Mouse (Mus musculus) hindbrain, embryonic 10.5 days (tissue): ENCODE data around the gene Lamtor2. TPM values are rescaled to one million over a fixed set of nuclear protein-coding genes. Genes with fewer than 3 reads are reported as not detected.

Source experiments
- DNase-seq: peaks from one replicate; pipeline ENCODE4 v3.0.0-alpha.2; 2017; ENCODE audit warnings: low spot score
- H3K27ac ChIP-seq: fragments of 300-500 bp; sonication (generic); 2 replicates; pipeline ENCODE4 v1.5.1; 2016; ENCODE audit warnings: mild to moderate bottlenecking, moderate library complexity
- H3K27me3 ChIP-seq: fragments of 300-500 bp; sonication (generic); 2 replicates; pipeline ENCODE4 v1.6.1; 2016; ENCODE audit warnings: mild to moderate bottlenecking; ENCODE audit not compliant: poor library complexity, insufficient read depth, severe bottlenecking
- H3K36me3 ChIP-seq: fragments of 300-500 bp; sonication (generic); 2 replicates; pipeline ENCODE4 v1.6.1; 2016; ENCODE audit warnings: mild to moderate bottlenecking, moderate library complexity
- H3K4me1 ChIP-seq: fragments of 300-500 bp; sonication (generic); replicated peaks from 2 replicates; pipeline ENCODE4 v1.6.1; 2016; ENCODE audit warnings: mild to moderate bottlenecking
- H3K4me3 ChIP-seq: fragments of 300-500 bp; sonication (generic); 2 replicates; pipeline ENCODE4 v1.5.1; 2016; ENCODE audit warnings: mild to moderate bottlenecking, moderate library complexity
- H3K9me3 ChIP-seq: fragments of 300-500 bp; sonication (generic); 2 replicates; pipeline ENCODE4 v1.6.1; 2016; ENCODE audit warnings: mild to moderate bottlenecking, moderate library complexity
- WGBS: fragments of 180-500 bp; shearing (Covaris S2); methylation state at CpG from one replicate; pipeline ENCODE4 v1.1.7; 2016; 5-methylcytosine and 5-hydroxymethylcytosine counted together
- polyA plus RNA-seq: library from polyadenylated mRNA; unstranded; fragments of >200 nt; fragmentation: Nextera tagmentation; extraction: Ambion mirVana; gene quantifications from 2 replicates; pipeline ENCODE4 v1.2.1, GENCODE M21; 2016

The Lamtor2 gene
- polyA plus RNA-seq, 1 experiment from 2014 or later = 180 TPM

DNA sequence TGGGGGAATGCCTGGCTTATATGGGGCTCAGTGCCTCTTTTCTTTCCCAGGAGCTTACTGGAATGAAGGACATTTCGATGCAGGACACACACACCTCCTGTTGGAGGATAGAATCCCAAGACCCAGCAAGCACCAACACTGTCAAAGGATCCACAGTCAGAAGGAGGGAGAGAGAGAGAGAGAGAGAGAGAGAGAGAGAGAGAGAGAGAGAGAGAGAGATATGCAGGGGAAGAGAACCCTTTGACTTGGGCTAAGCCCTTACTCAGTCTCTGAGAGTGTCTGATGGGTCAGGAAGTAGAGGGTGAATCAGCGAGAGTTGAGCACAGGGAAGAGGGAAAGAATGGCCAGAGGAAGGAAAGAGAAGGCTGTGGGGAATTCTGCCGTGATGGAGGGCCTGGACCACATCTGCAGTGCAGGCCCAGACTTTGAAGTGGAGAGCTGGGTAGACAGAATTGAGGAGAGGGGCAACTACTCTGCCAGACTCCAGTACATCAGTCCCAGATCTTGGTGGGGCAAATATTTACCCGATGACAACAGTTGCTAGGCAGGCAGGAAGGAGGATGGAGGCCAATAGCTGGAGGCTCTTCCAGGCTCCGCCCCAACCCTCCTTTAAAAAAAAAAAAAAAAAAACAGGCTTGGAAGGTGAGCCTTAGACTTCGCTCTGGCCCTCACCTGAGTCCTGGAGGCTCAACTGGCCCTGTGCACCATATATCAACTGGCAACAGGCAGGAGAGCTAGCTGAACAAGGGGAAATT, 40.6 kb downstream of the Lamtor2 start:
- Histone ChIP-seq H3K27me3 (peaks cover 3% of the 10 kb centered on the region), H3K36me3 (no peaks in the 10 kb centered on the region), H3K9me3 (no peaks in the 10 kb centered on the region), H3K4me3 (peak overlapping the region; percentile 5; the same call in 1 of the 2 replicates), H3K27ac (peak overlapping the region; percentile 71), H3K4me1 (peaks cover 44% of the 10 kb centered on the region)
- 37% methylated on average over 6 of the region's 6 CpGs for WGBS
- no peak for DNase-seq

DNA sequence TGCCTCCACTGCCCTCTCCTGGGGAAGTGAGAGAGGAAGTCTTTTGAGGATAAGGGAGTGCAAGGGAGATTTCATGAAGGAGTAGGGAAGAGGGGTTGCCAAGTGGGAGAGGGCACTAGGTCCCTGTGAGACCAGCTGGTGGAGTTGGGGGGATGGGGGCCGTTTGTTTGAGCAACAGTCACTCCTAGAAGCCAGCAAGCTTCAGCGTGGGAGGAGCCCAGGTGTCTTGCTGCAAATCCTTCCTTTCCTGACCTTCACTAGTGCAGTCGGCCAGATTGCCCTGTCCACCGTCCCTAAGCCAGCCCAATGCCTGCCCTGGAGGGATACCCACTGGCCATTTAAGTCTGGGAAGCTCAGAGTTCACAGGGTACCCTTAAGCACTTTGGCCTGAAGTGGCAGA, 41.3 kb downstream of the Lamtor2 start:
- no peak for DNase-seq
- H3K36me3 ChIP-seq = no peaks in the 10 kb centered on the region
- H3K27ac ChIP-seq = peak overlapping the region; percentile 71
- peaks cover 3% of the 10 kb centered on the region for H3K27me3 ChIP-seq
- WGBS = 63% methylated on average over 4 of the region's 4 CpGs
- no peak overlapping the region for H3K4me3 ChIP-seq
- peaks cover 51% of the 10 kb centered on the region for H3K4me1 ChIP-seq
- H3K9me3 ChIP-seq = no peaks in the 10 kb centered on the region

DNA sequence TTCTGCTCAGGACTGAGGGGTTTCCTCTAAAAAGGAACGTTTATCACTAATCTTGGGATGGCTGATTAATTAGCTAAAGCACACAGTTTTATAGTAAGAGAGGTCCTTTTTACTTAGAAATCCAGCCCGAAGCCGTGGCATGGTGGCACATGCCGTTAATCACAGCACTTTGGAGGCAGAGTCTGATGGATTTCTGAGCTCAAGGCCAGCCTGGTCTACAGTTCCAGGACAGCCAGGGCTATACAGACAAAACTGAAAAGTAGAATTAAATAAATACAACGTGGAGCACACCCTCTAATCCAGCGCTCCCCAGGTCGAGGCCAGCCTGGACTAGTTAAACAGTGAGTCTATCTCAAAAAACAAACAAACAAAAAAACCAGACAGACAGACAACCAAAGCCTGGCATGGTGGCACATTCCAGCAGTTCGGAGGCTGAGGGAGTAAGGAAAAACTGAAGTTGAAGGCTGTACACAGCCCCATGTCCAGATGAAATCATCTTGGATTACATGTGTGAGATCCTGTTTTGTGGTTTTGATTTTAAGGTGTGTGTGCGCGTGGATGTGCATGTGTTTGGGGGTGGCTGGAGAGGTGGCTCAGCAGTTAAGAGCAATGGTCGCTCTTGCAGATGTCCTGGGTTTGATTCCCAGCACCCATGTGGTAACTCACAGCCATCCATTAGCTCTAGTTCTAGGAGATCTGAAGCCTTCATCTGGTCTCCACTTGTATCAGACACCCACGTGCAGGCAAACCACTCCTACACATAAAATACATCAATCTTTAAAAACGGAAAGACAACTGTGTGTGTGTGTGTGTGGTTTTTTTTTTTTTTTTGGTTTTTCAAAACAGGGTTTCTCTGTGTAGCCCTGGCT, 42.2 kb downstream of the Lamtor2 start:
- DNase-seq = no peak
- Histone ChIP-seq H3K4me3 (peak overlapping the region; percentile 54), H3K36me3 (no peaks in the 10 kb centered on the region), H3K4me1 (peaks cover 52% of the 10 kb centered on the region), H3K9me3 (no peaks in the 10 kb centered on the region), H3K27ac (peak overlapping the region; percentile 87), H3K27me3 (peaks cover 3% of the 10 kb centered on the region)
- WGBS = 58% methylated on average over 13 of the region's 13 CpGs

DNA sequence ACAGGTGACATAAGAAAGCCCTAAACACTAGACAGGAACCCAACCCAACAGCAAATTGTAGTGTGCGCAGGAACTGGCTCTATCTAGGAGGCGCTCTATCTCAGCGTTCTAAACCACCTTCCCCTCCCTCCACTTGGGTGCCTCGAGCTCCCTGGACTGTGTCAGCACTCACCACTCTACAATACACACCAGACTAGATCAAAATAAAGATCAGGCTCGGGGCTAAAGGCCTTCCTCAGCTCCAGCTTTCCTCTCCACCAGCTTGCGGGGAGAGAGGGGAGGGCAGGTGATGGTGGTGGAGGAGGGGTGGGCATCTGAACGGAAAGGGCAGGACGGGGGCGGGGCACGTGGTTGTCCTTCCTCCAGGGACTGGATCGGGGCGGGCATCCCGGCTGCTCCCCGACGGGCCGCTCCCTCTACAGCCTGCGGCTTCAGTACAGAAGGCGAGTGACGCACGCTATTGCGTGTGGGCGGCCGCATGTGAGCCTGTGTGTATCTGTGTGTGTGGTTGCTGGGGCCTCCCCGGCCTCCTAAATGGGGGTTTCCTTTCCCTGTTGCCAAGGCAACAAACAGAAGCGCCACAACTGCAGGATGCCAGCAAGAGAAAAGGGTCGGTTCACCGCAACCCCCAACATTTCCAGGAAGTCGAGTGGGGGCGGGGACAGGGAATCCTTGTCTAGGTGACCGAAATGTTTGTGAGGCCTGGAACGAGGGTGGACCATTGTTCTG, 43.0 kb downstream of the Lamtor2 start, which contains the start of gene Lmna:
TSS of gene Lmna (minus strand) at position 265 of the 729 bp plus-strand sequence.
- Histone ChIP-seq H3K9me3 (no peaks in the 10 kb centered on the region), H3K4me1 (peaks cover 58% of the 10 kb centered on the region), H3K4me3 (peak within 1 kb of the TSS; percentile 54), H3K27ac (peak within 1 kb of the TSS; percentile 87), H3K27me3 (peaks cover 6% of the 10 kb centered on the region), H3K36me3 (no peaks in the 10 kb centered on the region)
- peak; percentile 92 for DNase-seq
- WGBS = under 1% methylated on average over 31 of the region's 31 CpGs

DNA sequence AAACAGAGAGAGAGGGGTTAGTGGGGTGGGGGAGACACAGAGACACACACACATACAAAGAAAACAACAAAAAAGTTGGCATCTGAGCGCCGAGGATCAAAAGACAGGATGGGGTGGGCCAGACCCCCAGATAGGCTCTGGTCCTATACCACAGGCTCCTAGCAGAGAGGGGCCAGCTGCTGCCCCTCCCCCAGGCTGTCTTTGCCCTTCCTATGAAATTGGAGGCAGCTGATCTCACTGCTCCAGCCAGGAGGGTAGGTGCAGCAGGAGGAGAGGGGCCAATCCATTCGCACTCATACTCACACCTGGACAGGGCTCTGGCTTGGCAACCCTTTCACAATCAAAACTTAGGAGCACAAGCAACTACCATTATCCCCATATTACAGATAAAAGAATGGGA, 43.6 kb downstream of the Lamtor2 start:
- Histone ChIP-seq H3K36me3 (no peaks in the 10 kb centered on the region), H3K4me3 (peak overlapping the region; percentile 54), H3K27me3 (peaks cover 10% of the 10 kb centered on the region), H3K4me1 (peaks cover 60% of the 10 kb centered on the region), H3K9me3 (no peaks in the 10 kb centered on the region), H3K27ac (peak overlapping the region; percentile 87)
- 77% methylated on average over 3 of the region's 3 CpGs for WGBS
- no peak for DNase-seq

DNA sequence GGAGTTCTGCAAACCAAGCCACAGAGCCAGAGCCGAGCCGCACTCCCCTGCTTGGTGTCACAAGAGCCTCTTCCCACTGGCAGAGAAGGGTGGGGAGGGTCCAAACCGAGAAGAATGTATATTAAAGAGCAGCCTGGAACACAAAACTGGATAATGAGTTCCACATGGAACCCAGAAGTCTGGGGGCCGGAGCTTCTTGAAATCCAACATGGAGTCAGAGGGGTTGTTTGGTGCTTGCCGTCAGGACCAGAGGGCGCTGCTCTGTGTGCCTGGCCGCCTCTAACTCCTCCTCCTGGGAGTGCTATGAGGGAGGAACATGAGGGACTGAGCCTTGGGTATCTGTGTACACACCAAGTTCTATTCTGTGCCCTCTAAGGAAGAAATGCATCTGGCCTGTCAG, 47.1 kb downstream of the Lamtor2 start:
- H3K4me3 ChIP-seq = no peak overlapping the region
- WGBS = 51% methylated on average over 7 of the region's 7 CpGs
- no peak for DNase-seq
- peaks cover 45% of the 10 kb centered on the region for H3K27me3 ChIP-seq
- H3K4me1 ChIP-seq = peaks cover 63% of the 10 kb centered on the region
- H3K27ac ChIP-seq = 0 out of 2 replicates have a peak overlapping the region, but pooled peaks have one; percentile 13
- no peaks in the 10 kb centered on the region for H3K36me3 ChIP-seq
- no peaks in the 10 kb centered on the region for H3K9me3 ChIP-seq

DNA sequence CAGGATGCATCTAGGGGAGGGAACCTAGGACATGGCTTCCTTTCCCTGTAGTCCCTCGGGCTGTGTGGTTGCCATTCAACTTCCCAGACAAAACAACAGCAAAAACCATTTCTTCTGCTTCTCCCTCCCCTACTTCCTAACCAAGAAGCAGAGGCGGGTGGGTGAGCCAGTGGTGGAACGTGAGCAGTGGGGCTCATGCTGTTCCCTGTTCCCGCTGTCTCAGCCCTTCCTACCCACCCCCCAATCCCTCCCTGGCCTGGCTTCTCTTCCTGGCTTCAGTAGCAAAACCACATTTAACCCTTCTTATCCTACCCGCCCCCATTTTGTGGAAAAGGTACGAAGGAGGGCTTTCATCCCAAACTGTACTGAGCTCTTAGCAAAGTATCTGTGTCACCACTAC, 47.8 kb downstream of the Lamtor2 start:
- H3K27me3 ChIP-seq = peaks cover 50% of the 10 kb centered on the region

DNA sequence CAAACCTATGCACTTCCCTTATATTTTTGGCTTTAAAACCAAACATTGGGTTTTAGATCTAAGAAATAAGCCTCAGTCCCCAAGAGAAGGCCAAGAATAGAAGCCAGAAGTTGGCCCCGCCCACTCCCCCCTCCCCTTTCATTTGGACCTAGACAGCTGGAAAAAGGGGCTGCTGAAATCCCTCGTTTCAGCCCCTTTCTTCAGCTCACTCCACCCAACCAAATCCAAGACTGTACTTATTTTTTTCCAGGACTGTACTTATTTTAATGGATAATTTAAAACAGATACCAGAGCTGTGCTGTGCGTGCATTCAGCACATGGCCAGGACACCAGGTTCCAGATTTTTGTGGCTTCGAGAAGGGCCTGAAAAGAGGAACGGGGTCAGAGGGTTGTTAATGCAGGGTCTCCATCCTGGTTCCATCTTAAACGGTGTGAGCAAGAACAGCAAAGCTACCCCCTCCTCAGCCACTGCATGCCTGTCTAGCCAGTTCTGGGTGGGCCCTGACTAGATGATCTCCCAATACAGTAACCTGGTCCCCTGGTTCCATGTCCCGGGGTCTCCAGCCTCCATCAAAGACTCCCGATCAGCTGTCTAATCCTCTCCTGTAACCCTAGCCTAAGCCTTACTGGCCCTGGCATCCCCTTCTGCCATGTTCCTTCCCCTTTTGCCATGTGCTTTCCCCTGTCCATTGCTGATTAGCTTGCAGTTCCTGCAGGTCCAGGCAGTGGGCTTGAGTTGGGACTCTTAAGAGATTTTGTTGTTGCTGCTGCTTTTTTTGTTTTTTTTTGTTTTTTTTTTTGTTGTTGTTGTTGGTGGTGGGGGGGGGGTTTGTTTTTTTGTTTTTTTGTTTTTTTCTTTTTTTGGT, 48.8 kb downstream of the Lamtor2 start:
- Histone ChIP-seq H3K27me3 (peaks cover 53% of the 10 kb centered on the region), H3K36me3 (no peaks in the 10 kb centered on the region), H3K9me3 (no peaks in the 10 kb centered on the region), H3K4me3 (0 out of 2 replicates have a peak overlapping the region, but pooled peaks have one; percentile 76), H3K27ac (no peak overlapping the region), H3K4me1 (peaks cover 54% of the 10 kb centered on the region)
- 46% methylated on average over 8 of the region's 8 CpGs for WGBS
- DNase-seq = no peak

More for the DNA sequence above, 47.8 kb downstream of the Lamtor2 start:
- Histone ChIP-seq H3K27ac (0 out of 2 replicates have a peak overlapping the region, but pooled peaks have one; percentile 13), H3K9me3 (no peaks in the 10 kb centered on the region), H3K4me3 (no peak overlapping the region), H3K36me3 (no peaks in the 10 kb centered on the region), H3K4me1 (peaks cover 61% of the 10 kb centered on the region)
- no peak for DNase-seq
- WGBS = 65% methylated on average over 6 of the region's 6 CpGs

DNA sequence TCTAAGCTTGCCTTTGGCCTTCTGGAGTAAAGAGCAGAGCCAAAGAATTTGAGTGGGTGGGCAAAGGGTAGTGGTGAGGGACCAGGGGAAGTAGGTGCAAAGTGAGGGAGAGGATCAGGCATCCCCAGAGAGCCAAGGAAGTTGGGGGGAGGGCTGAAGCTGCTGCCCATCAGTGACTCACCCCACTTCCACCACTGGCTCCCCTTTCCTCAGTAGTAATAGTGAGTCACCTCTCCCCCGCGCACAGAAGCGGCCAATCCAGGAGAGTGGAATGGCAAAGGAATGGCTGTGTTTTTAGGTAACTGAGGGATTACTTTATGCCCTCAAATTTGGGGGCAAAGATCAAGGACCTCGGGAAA, 49.4 kb downstream of the Lamtor2 start:
- 18% methylated on average over 4 of the region's 4 CpGs for WGBS
- no peak for DNase-seq
- H3K27me3 ChIP-seq = peaks cover 53% of the 10 kb centered on the region
- H3K4me3 ChIP-seq = peak overlapping the region; percentile 76
- H3K9me3 ChIP-seq = no peaks in the 10 kb centered on the region
- H3K36me3 ChIP-seq = no peaks in the 10 kb centered on the region
- 0 out of 2 replicates have a peak overlapping the region, but pooled peaks have one; percentile 82 for H3K27ac ChIP-seq
- H3K4me1 ChIP-seq = peaks cover 52% of the 10 kb centered on the region

DNA sequence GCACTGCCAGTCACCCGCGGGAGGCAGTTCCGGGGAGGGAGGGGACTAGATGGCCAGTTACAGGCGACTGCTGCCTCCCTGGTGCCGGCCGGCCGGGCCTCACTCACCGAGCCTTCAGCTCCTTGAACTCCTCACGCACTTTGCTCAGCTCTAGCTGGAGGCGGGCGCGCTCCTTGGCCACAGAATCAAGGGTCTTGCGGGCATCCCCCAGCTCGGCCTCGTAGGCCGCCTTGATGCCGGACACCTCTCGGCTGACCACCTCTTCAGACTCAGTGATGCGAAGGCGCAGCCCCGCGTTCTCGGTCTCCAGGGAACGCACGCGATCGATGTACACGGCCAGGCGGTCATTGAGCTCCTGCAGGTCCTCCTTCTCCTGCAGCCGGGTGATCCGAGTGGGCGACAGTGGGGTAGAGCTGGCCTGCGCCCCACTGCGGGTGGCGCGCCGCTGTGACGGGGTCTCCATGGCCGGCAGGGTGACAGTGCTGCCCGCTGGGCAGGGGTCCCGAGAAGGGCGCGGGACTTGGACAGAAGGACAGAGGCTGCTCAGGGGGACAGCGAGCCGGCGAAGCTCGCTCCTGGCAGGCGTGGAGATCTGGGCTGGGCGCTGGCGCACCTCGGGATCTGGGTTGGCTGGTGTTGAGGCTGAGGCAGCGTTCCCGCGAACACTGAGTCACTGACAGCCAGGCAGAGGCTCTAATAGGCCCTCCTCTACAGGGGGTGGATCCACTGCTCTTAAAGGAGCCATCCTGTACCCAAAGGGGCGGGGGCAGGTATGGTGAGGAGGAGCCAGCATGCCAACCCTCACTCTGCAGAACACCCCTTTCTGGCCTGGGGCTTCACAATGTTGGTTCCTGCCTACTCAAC, 50.0 kb downstream of the Lamtor2 start:
- H3K27me3 ChIP-seq = peaks cover 50% of the 10 kb centered on the region
- H3K27ac ChIP-seq = peak overlapping the region; percentile 82
- under 1% methylated on average over 55 of the region's 55 CpGs for WGBS
- no peaks in the 10 kb centered on the region for H3K36me3 ChIP-seq
- no peaks in the 10 kb centered on the region for H3K9me3 ChIP-seq
- H3K4me3 ChIP-seq = peak overlapping the region; percentile 76
- DNase-seq = peak; percentile 61
- peaks cover 53% of the 10 kb centered on the region for H3K4me1 ChIP-seq

DNA sequence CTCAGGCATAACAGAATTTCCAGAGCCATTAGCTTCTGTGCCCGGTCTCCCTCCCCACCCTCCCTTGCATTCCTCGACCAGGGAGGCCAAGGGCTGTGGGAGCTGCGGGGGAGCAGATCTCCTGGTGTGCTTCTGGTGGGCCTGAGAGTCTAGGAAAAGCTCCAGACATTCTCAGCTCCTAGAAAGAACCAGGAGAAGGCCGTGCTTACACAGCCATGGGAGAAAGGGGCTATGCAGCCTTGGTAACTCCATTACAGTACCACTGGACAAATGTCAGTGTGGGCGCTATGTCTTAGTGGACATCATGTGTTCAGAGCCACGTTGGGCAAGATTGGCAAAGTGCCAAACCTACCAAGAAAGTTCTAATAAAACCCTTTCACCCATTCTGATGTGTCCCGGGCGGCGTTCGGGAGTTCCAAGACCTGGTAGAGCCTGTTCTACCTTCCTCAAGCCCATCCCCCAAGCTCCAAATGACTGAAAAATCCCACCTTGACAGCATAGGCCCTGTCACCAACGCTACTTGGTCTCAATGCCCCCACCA, 50.8 kb downstream of the Lamtor2 start:
- no peak for DNase-seq
- Histone ChIP-seq H3K27me3 (peaks cover 50% of the 10 kb centered on the region), H3K4me1 (peaks cover 58% of the 10 kb centered on the region), H3K27ac (peak overlapping the region; percentile 82; the same call in 1 of the 2 replicates), H3K4me3 (peak overlapping the region; percentile 76), H3K36me3 (no peaks in the 10 kb centered on the region), H3K9me3 (no peaks in the 10 kb centered on the region)
- WGBS = 16% methylated on average over 11 of the region's 11 CpGs
